Mouse (Mus musculus) c-Kit-negative CD71-positive TER-119-positive erythroid progenitor cells, embryonic 14.5 days (primary cell): ENCODE results near the gene Hpcal4.
A peak's percentile ranks its signal among the peaks of the same experiment; 100 is the strongest.

Experiments
- DNase-seq: peaks from one replicate; pipeline ENCODE4 v3.0.0-alpha.2; 2013; ENCODE audit warnings: low read depth, low spot score

The Hpcal4 gene

GRCm38 (mm10) chr4:123201186-123202093, 18.4 kb downstream of the Hpcal4 start, which contains the start of gene Nt5c1a:
TSS of gene Nt5c1a (plus strand) at chr4:123201504.
- DNase-seq = no peak

DNA sequence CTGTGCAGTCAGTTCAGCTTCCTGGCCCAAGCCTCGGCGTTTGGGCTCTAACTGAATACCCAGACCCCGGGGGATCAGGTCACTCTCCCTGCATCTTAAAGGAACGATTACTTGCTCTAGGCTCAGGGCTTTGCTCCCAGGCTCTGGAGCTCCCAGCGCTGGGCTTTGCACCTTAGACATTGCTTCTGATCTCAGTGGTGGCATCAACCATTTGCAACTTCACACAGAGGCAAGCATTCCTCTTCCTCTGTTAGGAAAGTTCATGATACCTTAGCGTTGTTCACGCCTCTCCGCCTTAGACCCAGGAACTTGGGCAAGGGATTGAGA, 19.0 kb downstream of the Hpcal4 start:
- DNase-seq = no peak

DNA sequence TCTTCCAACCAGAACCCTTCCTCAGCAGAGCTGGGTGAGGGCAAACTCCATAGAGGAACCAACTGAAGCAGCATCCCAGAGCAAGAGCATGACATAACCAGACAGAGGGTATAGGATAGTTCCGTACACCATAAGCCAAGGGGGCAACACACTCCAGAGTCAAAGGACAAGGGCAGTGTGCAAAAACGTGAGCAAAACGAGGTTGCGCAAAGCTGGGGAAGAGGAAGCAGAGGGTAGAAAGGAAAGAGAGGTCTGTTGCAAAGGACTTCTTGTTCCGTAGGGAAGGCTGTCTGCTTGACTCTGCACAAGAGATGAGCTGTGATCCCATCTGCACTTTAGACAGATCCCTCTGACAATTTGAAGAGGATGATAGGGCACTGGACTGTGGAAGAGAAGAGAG, 24.3 kb downstream of the Hpcal4 start:
- no peak for DNase-seq

GRCm38 (mm10) chr4:123210996-123211395, 28.0 kb downstream of the Hpcal4 start:
- DNase-seq = no peak

GRCm38 (mm10) chr4:123211453-123211852, 28.4 kb downstream of the Hpcal4 start:
- DNase-seq = no peak

GRCm38 (mm10) chr4:123212330-123212729, 29.3 kb downstream of the Hpcal4 start:
- no peak for DNase-seq

GRCm38 (mm10) chr4:123213975-123214374, 30.9 kb downstream of the Hpcal4 start:
- no peak for DNase-seq

DNA sequence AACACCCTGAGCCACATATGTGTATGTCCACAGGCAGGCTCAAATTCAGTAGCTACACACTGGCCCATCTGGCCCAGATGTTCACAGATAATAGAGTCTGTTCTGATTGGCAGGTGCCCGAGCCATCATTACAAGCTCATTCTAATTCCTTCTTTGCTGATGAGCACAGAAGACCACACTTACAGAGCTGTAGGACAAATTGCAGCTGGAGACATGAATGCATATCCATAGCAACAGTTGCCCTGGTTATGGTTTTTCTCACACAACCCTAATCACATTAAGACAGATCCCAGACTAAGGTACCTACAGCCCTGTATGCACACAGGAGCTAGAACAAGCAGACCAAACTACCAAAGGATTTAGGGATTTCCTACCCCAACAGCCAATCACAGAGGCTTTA, 32.3 kb downstream of the Hpcal4 start:
- no peak for DNase-seq

- DNase-seq = no peak
Observed at GRCm38 (mm10) chr4:123216782-123217181, 33.8 kb downstream of the Hpcal4 start.

DNA sequence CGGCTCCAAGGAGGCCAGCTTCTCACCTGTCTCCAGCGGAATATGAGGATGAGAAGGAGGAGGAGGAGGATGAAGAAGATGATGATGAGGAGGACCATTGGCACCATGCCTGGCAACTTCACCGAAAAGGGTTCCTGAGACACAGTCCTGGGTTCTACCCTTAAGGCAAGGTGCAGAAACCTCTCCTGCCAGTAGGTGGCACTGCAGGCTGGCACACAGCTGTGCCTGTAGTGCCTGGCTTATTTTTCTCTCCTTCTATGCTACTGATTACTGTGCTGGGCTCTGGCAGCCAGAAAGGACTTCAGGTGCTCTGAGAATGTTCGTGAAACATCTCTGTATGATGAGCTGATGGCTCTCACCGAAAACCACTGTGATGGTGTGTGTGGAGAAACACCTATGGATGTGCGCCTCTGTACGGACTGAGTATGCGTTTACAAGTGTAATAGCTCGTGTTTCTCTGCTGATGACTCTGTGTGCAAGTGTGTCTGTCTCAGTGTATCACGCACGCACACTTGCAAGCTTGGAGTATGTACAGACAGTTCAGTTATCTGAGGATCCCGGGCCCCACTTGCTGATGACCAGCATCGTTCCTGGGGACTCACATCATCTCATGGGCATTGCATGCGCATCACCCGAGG, 36.8 kb downstream of the Hpcal4 start:
- DNase-seq = peak; percentile 20

DNA sequence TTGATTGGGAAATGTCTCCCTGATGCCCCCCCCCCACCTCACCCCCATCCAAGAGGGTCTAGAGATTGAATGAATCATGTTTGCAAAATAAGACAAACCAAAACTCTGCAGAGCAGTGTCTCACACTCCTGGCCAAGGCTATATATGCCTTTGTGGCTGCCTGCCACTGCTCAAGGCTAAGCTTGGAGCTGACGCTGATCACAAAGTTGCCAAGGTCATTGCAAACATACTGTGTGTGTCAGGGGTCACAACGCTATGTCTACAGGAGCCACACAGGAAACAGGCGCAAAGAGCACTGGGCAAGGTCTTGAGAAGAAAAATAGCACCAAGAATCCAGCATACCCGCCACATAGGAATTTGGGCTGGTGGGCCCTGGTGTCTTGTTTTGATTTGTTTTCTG, 37.6 kb downstream of the Hpcal4 start:
- no peak for DNase-seq

DNA sequence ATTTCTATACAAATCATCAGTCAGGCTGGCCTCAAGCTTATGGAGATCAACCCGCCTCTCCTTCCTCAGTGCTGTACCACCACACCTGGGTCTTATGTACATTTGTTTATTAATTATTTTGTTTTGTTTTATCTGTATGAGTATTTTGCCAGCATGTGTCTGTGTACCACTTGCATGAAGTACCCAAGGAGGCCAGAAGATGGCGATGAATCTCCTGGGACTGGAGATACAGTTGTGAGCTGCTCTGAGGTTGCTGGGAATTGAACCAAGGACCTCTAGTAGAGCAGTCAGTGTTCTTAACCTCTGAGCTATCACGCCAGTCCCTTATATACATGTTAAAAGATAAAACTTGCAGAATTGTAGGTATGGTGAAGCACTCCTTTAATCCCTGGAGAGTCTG, 40.3 kb downstream of the Hpcal4 start:
- no peak for DNase-seq

GRCm38 (mm10) chr4:123225718-123226403, 42.8 kb downstream of the Hpcal4 start:
- no peak for DNase-seq

- no peak for DNase-seq
Observed at GRCm38 (mm10) chr4:123227707-123228106, 44.7 kb downstream of the Hpcal4 start.

DNA sequence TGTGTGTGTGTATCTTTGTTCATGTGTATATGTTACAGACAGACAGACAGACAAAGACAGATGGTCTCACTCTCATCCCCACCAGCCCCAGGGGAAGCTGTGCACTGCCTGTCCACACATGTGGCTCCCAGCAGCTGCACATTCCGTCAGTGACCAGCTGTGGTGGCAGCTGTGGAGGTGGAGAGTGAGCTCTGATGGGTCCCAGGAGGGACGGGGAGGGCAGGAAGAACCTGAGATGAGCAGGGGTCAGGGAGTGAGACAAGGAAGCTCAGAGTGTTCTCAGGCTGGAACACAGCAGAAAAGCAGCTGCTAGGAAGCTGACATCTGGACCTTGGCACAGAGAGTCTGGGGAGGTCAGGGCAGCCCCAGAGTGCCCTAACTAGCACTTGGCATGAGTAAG, 45.2 kb downstream of the Hpcal4 start:
- no peak for DNase-seq

DNA sequence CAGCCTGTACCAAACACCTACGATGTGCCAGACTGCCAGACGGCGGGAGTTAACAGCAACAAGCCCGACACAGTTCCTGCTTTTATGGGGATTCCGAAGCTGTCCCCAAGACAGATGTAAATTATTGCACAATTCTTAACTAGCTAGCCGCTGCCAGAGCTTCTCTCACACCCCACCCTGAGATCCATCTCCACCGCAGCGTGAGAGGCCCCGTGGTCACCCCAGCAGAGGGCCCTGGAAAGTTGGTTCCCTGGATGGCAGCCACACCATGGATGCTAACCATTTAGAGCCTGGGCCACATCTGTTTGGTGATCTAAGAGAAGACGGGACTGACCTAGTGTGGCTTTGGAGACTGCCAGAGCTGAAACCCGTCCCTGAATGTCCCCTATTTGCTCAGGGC, 46.1 kb downstream of the Hpcal4 start:
- DNase-seq = no peak

DNA sequence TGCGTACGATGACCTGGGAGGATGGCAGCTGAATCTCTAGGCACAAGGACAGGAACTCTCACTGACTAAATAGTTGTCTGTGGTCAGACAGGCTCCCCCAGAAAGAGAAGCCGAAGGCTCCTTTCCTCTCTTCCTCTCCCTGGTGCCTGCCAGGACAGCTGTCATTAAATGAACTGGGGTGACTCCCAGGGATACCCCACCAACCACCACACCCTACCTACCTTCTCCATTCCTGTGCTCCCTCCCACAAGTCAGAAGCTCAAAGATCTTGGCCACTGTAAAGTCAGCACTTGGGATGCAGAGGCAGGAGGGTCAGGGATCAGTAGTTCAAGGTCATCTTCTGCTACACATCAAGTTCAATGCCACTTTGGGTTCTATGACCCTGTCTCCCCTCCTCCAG, 49.8 kb downstream of the Hpcal4 start:
- DNase-seq = no peak

GRCm38 (mm10) chr4:123233492-123234084, 50.6 kb downstream of the Hpcal4 start, which contains the start of gene Heyl:
TSS of gene Heyl (plus strand) at chr4:123233556.
- no peak for DNase-seq

DNA sequence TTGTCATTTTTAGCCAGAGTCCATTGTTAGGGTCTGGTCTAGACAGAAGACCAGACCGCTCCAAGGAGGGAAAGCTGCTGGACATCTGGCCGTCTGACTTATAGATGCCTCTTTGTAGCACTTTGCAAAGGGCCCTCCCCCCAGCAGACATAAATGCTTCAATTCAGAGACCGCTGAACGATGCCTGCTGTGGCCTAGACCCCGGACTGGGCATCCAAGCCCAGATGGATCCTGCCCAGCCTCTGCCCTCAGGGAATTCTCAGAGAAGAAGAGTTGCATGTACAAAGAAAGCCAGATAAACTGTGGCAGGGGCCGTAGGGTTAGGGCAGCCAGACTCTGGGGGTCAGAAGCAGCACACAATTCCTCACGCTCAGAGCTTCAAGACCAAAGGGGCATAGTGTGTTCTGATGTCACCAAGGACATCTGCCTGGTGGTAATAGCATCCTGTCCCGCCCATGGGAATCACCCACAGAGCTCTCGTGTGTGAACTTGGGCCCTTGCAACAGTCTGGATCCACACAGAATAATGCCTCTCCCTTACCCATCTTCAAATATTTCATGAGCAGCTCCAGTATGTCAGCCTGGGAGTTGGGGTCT, 52.9 kb downstream of the Hpcal4 start:
- DNase-seq = no peak

DNA sequence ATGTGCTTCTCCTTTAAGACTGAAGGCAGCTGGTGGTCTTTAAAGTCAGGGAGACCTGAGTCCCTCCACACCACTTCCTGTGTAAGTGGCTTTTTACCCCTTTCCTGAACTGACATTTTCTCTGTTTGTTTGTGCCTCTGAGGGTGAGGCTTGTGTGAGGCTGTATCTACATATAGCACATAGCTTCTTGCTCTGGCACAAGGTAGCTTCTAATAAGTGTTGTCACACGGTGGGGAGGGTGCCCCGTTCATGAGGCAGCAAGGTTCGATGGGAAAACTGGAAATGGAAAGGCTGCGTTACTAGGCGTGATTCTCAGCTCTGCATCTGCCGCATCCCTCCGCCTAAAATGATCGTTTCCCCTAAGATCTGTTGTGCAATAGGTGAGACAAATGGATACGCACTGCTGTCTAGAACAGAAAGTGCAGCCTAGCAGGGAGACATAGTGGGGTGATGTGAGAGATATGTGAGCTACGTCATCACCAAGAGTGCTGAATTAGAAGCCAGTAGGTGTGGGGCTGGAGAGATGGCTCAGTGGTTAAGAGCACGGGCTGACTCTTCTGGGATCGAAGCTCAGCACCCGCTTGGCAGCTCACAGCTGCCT, 53.5 kb downstream of the Hpcal4 start:
- no peak for DNase-seq
